Comparison of ENCODE assay signal across 9 mouse cellular contexts in genomic region chr4:84675171-84675973, GRCm38 (mm10). TPM values are rescaled to one million over a fixed set of nuclear protein-coding genes. Genes with fewer than 3 reads are reported as not detected.
DNase-seq lines count a peak whose midpoint lies in the region; ATAC-seq and TF ChIP-seq lines count a peak whose summit lies in the region.
"Had no signal": no experiment of that assay in that cellular context is flagged by ENCODE, and none has a peak within 500 bp of the region (broad histone marks: within the 10 kb centered on the region; RNA-seq: fewer than 3 reads in every experiment).

Gene Bnc2, minus strand, starts transcription at chr4:84675275.

- peak; percentile 16 for DNase-seq in layer of hippocampus, adult 11-12 months (ENCODE audit: low spot score)
- no peak for DNase-seq in layer of hippocampus, postnatal 14 days (ENCODE audit: low spot score in 2 of 2)
- peak; percentile 16 to 41 for DNase-seq in gastrocnemius, adult 8-10 months (ENCODE audit: low spot score in 2 of 2)
- no peak for DNase-seq in hindbrain, embryonic 14.5 days (ENCODE audit: low spot score)
- peak; percentile 23 for DNase-seq in liver
- DNase-seq in midbrain, postnatal 0 days (ENCODE audit: low spot score) = peak; percentile 9
- peak; percentile 12 for DNase-seq in urinary bladder, postnatal 10 days (ENCODE audit: low spot score)

- peak; percentile 68 for ATAC-seq in hindbrain, embryonic 14.5 days (ENCODE audit: low FRiP score)
- peak; percentile 52 for ATAC-seq in midbrain, postnatal 0 days (ENCODE audit: low FRiP score)

- no peaks in the 10 kb centered on the region for H3K36me3 ChIP-seq in hindbrain, embryonic 14.5 days (replicated peaks; ENCODE audit: control insufficient read depth, insufficient read depth)
- H3K36me3 ChIP-seq in midbrain, postnatal 0 days (ENCODE audit: insufficient read depth, low read length) = no peaks in the 10 kb centered on the region
- H3K36me3 ChIP-seq: G1E had no signal

- no peak within 1 kb of the TSS for H3K27ac ChIP-seq in bone marrow macrophage, adult 2 months (ENCODE audit: insufficient read depth, low read depth, low read length)
- peak within 1 kb of the TSS; percentile 51 for H3K27ac ChIP-seq in hindbrain, embryonic 14.5 days
- peak within 1 kb of the TSS; percentile 12 for H3K27ac ChIP-seq in midbrain, postnatal 0 days (ENCODE audit: low read depth, low read length)

- TF ChIP-seq CTCF in bone marrow macrophage, adult 2 months (IDR thresholded peaks at IDR 0.05; ENCODE audit: low read depth, low read length) = no peak
- TF ChIP-seq CTCF in midbrain, postnatal 0 days (IDR thresholded peaks at IDR 0.05) = no peak

- H3K4me3 ChIP-seq in bone marrow macrophage, adult 2 months (ENCODE audit: insufficient read depth, low read length) = peak within 1 kb of the TSS; percentile 4; the same call in 1 of the 2 replicates
- peak within 1 kb of the TSS; percentile 72 for H3K4me3 ChIP-seq in hindbrain, embryonic 14.5 days (replicated peaks; ENCODE audit: low read length)
- H3K4me3 ChIP-seq in midbrain, postnatal 0 days (ENCODE audit: low read depth, low read length) = peak within 1 kb of the TSS; percentile 63

- H3K9ac ChIP-seq in hindbrain, embryonic 14.5 days = peak within 1 kb of the TSS; percentile 57
- H3K9ac ChIP-seq in midbrain, postnatal 0 days (replicated peaks; ENCODE audit: low read length, poor library complexity, severe bottlenecking) = peak within 1 kb of the TSS; percentile 42

- H3K9me3 ChIP-seq in hindbrain, embryonic 14.5 days (ENCODE audit: control insufficient read depth, low read length) = no peaks in the 10 kb centered on the region
- H3K9me3 ChIP-seq in midbrain, postnatal 0 days (ENCODE audit: low read length) = no peaks in the 10 kb centered on the region

- whole genome bisulfite sequencing in hindbrain, embryonic 14.5 days = under 1% methylated on average over 45 of the region's 80 CpGs
- WGBS in midbrain, postnatal 0 days = under 1% methylated on average over 63 of the region's 80 CpGs

- no peaks in the 10 kb centered on the region for H3K4me1 ChIP-seq in bone marrow macrophage, adult 2 months (ENCODE audit: control insufficient read depth, insufficient read depth, low read length)
- no peaks in the 10 kb centered on the region; the same call in 1 of the 2 replicates for H3K4me1 ChIP-seq in hindbrain, embryonic 14.5 days (replicated peaks; ENCODE audit: control insufficient read depth, insufficient read depth, low read length)
- peaks cover 5% of the 10 kb centered on the region; the same call in 1 of the 2 replicates for H3K4me1 ChIP-seq in midbrain, postnatal 0 days (ENCODE audit: insufficient read depth, low read length)

- TF ChIP-seq POLR2A in bone marrow macrophage, adult 2 months (IDR thresholded peaks at IDR 0.05; ENCODE audit: borderline replicate concordance, low read depth, low read length) = no peak

- H3K4me2 ChIP-seq in hindbrain, embryonic 14.5 days (replicated peaks) = peak within 1 kb of the TSS; percentile 99
- peak within 1 kb of the TSS; percentile 95 for H3K4me2 ChIP-seq in midbrain, postnatal 0 days (ENCODE audit: low read depth, low read length, poor library complexity, severe bottlenecking)

- peaks cover 79% of the 10 kb centered on the region for H3K27me3 ChIP-seq in hindbrain, embryonic 14.5 days (ENCODE audit: control insufficient read depth, insufficient read depth, low read length)
- H3K27me3 ChIP-seq in midbrain, postnatal 0 days (ENCODE audit: insufficient read depth, low read length) = peaks cover 30% of the 10 kb centered on the region

RNA-seq across cellular contexts. Expression of gene Bnc2, which starts in this region (rescaled TPM):
- total RNA-seq in layer of hippocampus, postnatal 14 days (2021) = 1 to 10 TPM in 1 of 2 experiments, under 1 TPM in 1; 0.83 to 1.2 TPM
- polyA plus RNA-seq in bone marrow macrophage, adult 2 months (2012; ENCODE audit: insufficient read depth, insufficient read length, missing spikeins) = not detected in 2 replicates
- 10 to 100 TPM in 2 of 4 experiments, 1 to 10 TPM in 2; 6.2 to 17.1 (median 8.5) TPM for total RNA-seq in gastrocnemius, adult 8-10 months (2022)
- 10.0 and 12.0 TPM in 2 replicates for polyA plus RNA-seq in hindbrain, embryonic 14.5 days (2014; fragmentation: Nextera tagmentation; extraction: Ambion mirVana)
- 27.5 and 28.8 TPM in 2 replicates for total RNA-seq in midbrain, postnatal 0 days (2014; rRNA removed)
- polyA plus RNA-seq in midbrain, postnatal 0 days (2015; fragmentation: Nextera tagmentation; extraction: Ambion mirVana) = 14.1 and 18.8 TPM in 2 replicates
- polyA plus RNA-seq: G1E had no signal

Comparison
In these comparisons a context has a peak if more than half of its experiments do, and no peak if none do; other contexts are left out.
1. RNA of gene Bnc2 (polyA plus RNA-seq): 14.1 to 18.8 TPM in midbrain, postnatal 0 days and 10.0 to 12.0 TPM in hindbrain, embryonic 14.5 days; not detected in bone marrow macrophage, adult 2 months; every median in the first group is over 10 times any median in the second.
2. DNase-seq: peak in layer of hippocampus, adult 11-12 months (single experiment), gastrocnemius, adult 8-10 months (2 of 2), liver (single experiment), midbrain, postnatal 0 days (single experiment) and urinary bladder, postnatal 10 days (single experiment); none in layer of hippocampus, postnatal 14 days (0 of 2) and hindbrain, embryonic 14.5 days (single experiment).
3. H3K4me3 ChIP-seq: peak in every context shown above with its lines; median percentile 72 in hindbrain, embryonic 14.5 days; 63 in midbrain, postnatal 0 days; 4 in bone marrow macrophage, adult 2 months.